Mouse (Mus musculus) urinary bladder, postnatal 4 days (tissue): ENCODE data around the gene Dkk2.
A peak's percentile ranks its signal among the peaks of the same experiment; 100 is the strongest.

Experiments
- DNase-seq, 2 experiments: peaks; one replicate each; pipeline ENCODE4 v3.0.0; 2021 to 2022; ENCODE audit warnings: low spot score in 2 of 2

The Dkk2 gene

GRCm38 (mm10) chr3:132125227-132125740 lies 40.2 kb downstream of the Dkk2 start:
- no peak for DNase-seq

GRCm38 (mm10) chr3:132129730-132130274 lies 44.7 kb downstream of the Dkk2 start:
- DNase-seq, result no peak

GRCm38 (mm10) chr3:132130781-132131180 lies 45.7 kb downstream of the Dkk2 start:
- DNase-seq, result no peak

- no peak for DNase-seq
Observed at GRCm38 (mm10) chr3:132131939-132132338, 46.8 kb downstream of the Dkk2 start.

- no peak for DNase-seq
Observed at GRCm38 (mm10) chr3:132134502-132134901, 49.4 kb downstream of the Dkk2 start.

- no peak for DNase-seq
Observed at GRCm38 (mm10) chr3:132137802-132138378, 52.8 kb downstream of the Dkk2 start.

- DNase-seq, result no peak
Observed at GRCm38 (mm10) chr3:132141031-132141430, 55.9 kb downstream of the Dkk2 start.

GRCm38 (mm10) chr3:132149446-132150025 lies 64.4 kb downstream of the Dkk2 start:
- DNase-seq, result no peak

- DNase-seq, result no peak
Observed at GRCm38 (mm10) chr3:132158817-132159216, 73.7 kb downstream of the Dkk2 start.

- DNase-seq, result no peak
Observed at GRCm38 (mm10) chr3:132168911-132169310, 83.8 kb downstream of the Dkk2 start.

- no peak for DNase-seq
Observed at GRCm38 (mm10) chr3:132186888-132187552, 101.9 kb downstream of the Dkk2 start.

GRCm38 (mm10) chr3:132201950-132202349 lies 116.9 kb downstream of the Dkk2 start:
- DNase-seq, result no peak

GRCm38 (mm10) chr3:132202665-132203064 lies 117.6 kb downstream of the Dkk2 start:
- no peak for DNase-seq

- DNase-seq, result peak; percentile 21 to 68
Observed at GRCm38 (mm10) chr3:132207469-132207868, 122.4 kb downstream of the Dkk2 start.

GRCm38 (mm10) chr3:132211260-132211659 lies 126.2 kb downstream of the Dkk2 start:
- DNase-seq, result no peak

GRCm38 (mm10) chr3:132219977-132220487 lies 134.9 kb downstream of the Dkk2 start:
- no peak for DNase-seq

- no peak for DNase-seq
Observed at GRCm38 (mm10) chr3:132227622-132228021, 142.5 kb downstream of the Dkk2 start.
